Mouse (Mus musculus) liver, embryonic 12.5 days (tissue): ENCODE measurements around the gene Iqsec2. TPM values are rescaled to one million over a fixed set of nuclear protein-coding genes. Genes with fewer than 3 reads are reported as not detected.

Experiments
- ATAC-seq: fragments of 200-750 bp; cut with Nextera tagmentation; 2 replicates; pipeline ENCODE4 v1.8.0; 2017; ENCODE audit warnings: moderate number of reproducible peaks, mild to moderate bottlenecking, moderate library complexity
- H3K27ac ChIP-seq: fragments of 300-500 bp; sonication (generic); 2 replicates; pipeline ENCODE4 v1.5.1; 2016; ENCODE audit warnings: mild to moderate bottlenecking
- H3K27me3 ChIP-seq: fragments of 300-500 bp; sonication (generic); replicated peaks from 2 replicates; pipeline ENCODE4 v1.6.1; 2016; ENCODE audit warnings: mild to moderate bottlenecking, moderate library complexity
- H3K36me3 ChIP-seq: fragments of 300-500 bp; sonication (generic); 2 replicates; pipeline ENCODE4 v1.6.1; 2016; ENCODE audit warnings: mild to moderate bottlenecking, moderate library complexity
- H3K4me1 ChIP-seq: fragments of 300-500 bp; sonication (generic); 2 replicates; pipeline ENCODE4 v1.6.1; 2016
- H3K4me2 ChIP-seq: fragments of 300-500 bp; sonication (generic); 2 replicates; pipeline ENCODE4 v1.6.1; 2016; ENCODE audit warnings: mild to moderate bottlenecking, moderate library complexity
- H3K4me3 ChIP-seq: fragments of 300-500 bp; sonication (generic); 2 replicates; pipeline ENCODE4 v1.5.1; 2016; ENCODE audit warnings: mild to moderate bottlenecking, moderate library complexity
- H3K9ac ChIP-seq: fragments of 300-500 bp; sonication (generic); 2 replicates; pipeline ENCODE4 v1.6.1; 2016; ENCODE audit warnings: mild to moderate bottlenecking, moderate library complexity
- H3K9me3 ChIP-seq: fragments of 300-500 bp; sonication (generic); replicated peaks from 2 replicates; pipeline ENCODE4 v1.6.1; 2016; ENCODE audit warnings: mild to moderate bottlenecking, moderate library complexity
- WGBS: fragments of 180-500 bp; shearing (Covaris S2); methylation state at CpG from one replicate; pipeline ENCODE4 v1.1.7; 2016; ENCODE audit not compliant: insufficient replicate concordance; 5-methylcytosine and 5-hydroxymethylcytosine counted together
- polyA plus RNA-seq: library from polyadenylated mRNA; unstranded; fragments of >200 nt; fragmentation: Nextera tagmentation; extraction: Ambion mirVana; gene quantifications from 2 replicates; pipeline ENCODE4 v1.2.1, GENCODE M21; 2016

The Iqsec2 gene
- polyA plus RNA-seq, 1 experiment from 2014 or later: 0.75 TPM

DNA sequence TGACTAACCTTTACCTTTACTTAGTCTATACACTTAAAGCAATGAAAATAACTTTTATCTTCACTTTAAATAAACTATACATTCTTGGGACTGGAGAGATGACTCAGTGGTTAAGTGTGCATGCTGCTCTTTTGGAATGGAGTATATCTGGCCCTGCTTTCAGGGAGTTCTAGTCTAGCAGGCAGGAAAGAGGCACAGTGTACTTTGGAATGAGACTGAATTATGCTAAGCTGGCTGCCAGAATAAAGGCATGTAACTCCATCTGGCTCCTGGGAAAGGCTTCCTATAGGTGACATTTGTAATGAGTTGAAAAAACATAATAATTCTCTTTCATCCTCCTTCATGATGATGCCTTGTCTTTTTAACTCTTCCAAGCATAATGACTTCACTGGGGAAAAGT, 43.1 kb downstream of the Iqsec2 start:
- Histone ChIP-seq H3K27me3 (peaks cover 33% of the 10 kb centered on the region), H3K9me3 (no peaks in the 10 kb centered on the region), H3K4me3 (no peak overlapping the region), H3K27ac (no peak overlapping the region), H3K4me1 (no peaks in the 10 kb centered on the region), H3K9ac (no peak overlapping the region), H3K4me2 (no peak overlapping the region), H3K36me3 (no peaks in the 10 kb centered on the region)
- ATAC-seq: no peak

- Histone ChIP-seq H3K27ac (no peak overlapping the region), H3K4me1 (no peaks in the 10 kb centered on the region), H3K9ac (no peak overlapping the region), H3K4me3 (no peak overlapping the region), H3K36me3 (no peaks in the 10 kb centered on the region), H3K27me3 (peaks cover 48% of the 10 kb centered on the region), H3K9me3 (no peaks in the 10 kb centered on the region), H3K4me2 (no peak overlapping the region)
- WGBS: 47% methylated on average over 1 of the region's 1 CpGs
- ATAC-seq: no peak
Measured at GRCm38 (mm10) chrX:152191266-152191665, 47.2 kb downstream of the Iqsec2 start.

DNA sequence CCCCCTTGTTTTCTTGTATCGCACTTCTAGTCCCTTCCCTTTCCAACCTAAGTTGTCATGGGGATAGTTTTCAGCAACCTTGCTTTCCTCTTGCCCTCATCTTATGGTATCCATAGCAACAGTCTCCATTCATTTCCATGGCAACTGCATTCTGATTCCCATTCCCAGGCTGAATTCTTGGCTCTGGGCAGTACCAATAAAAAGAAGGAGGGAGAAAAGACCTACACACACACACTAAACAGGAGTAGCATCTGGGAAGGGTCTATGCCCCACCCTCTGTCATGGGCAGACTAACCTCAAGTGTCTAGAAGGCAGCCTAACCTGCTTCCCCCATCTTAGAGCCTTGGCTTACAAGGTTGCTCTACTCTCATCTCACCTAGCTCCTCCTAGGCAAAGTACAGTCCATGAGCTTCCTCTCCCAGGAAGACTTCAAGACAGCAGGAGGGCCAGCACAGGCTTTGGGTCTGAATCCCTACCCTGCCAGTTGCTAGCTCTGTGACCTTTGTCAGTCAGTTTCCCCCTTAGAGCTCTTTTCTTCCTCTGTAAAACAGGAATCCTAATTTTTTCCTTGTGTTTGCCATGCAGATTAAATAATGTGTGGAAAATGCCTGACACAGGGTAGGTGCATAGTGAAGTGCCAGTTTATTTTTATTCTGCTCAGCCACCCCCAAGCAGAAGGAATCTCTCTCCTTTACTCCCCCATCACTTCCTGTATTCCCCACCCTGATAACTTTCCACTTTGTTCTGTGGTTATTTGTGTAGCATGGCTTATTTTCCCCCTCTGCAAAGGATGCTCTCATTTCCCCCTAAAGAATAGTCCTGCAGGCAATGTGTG, 54.0 kb downstream of the Iqsec2 start:
- 67% methylated on average over 1 of the region's 1 CpGs for WGBS
- no peak overlapping the region for H3K4me2 ChIP-seq
- no peaks in the 10 kb centered on the region for H3K36me3 ChIP-seq
- ATAC-seq: no peak
- H3K4me1 ChIP-seq: no peaks in the 10 kb centered on the region
- no peak overlapping the region for H3K4me3 ChIP-seq
- no peak overlapping the region for H3K9ac ChIP-seq
- H3K27ac ChIP-seq: no peak overlapping the region
- H3K27me3 ChIP-seq: peaks cover 58% of the 10 kb centered on the region
- H3K9me3 ChIP-seq: no peaks in the 10 kb centered on the region

GRCm38 (mm10) chrX:152201737-152202421, 57.8 kb downstream of the Iqsec2 start:
- no peaks in the 10 kb centered on the region for H3K9me3 ChIP-seq
- H3K27ac ChIP-seq: no peak overlapping the region
- 42% methylated on average over 4 of the region's 4 CpGs for WGBS
- no peak overlapping the region for H3K4me2 ChIP-seq
- no peaks in the 10 kb centered on the region for H3K4me1 ChIP-seq
- no peaks in the 10 kb centered on the region for H3K36me3 ChIP-seq
- peaks cover 57% of the 10 kb centered on the region for H3K27me3 ChIP-seq
- ATAC-seq: no peak
- no peak overlapping the region for H3K9ac ChIP-seq
- H3K4me3 ChIP-seq: no peak overlapping the region

DNA sequence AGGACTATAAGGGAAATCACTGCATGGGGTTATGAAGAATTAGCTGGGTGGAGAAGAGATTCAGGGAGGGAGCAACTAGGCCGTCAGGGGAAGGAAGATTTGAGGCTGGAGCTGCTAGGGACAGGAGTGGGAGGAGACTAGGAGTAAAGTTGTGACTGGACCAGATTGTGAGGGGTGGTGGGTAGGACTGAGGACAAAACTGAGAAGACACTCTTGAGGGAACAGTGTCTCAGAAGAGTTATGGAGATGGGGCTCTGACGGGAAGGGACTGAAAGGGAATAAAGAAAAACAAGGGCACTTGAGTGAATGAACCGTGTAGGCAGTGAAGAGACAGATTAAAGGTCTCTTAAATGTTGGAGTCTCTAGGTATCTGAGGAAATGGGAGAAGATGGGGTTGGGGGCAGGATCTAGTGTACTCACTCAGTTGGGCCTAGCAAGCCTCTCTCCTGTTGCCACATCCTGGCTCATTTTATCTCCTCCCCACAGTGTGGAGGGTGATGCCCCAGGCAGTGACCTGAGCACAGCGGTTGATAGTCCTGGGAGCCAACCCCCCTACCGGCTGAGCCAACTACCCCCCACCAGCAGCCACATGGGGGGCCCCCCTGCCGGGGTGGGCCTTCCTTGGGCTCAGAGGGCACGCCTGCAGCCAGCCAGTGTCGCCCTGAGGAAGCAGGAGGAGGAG, 58.5 kb downstream of the Iqsec2 start:
- Histone ChIP-seq H3K9ac (no peak overlapping the region), H3K27me3 (peaks cover 57% of the 10 kb centered on the region), H3K36me3 (no peaks in the 10 kb centered on the region), H3K4me3 (no peak overlapping the region), H3K27ac (no peak overlapping the region), H3K9me3 (no peaks in the 10 kb centered on the region), H3K4me2 (no peak overlapping the region), H3K4me1 (no peaks in the 10 kb centered on the region)
- ATAC-seq: peak; percentile 18; the same call in 1 of the 2 replicates
- WGBS: 36% methylated on average over 8 of the region's 8 CpGs

DNA sequence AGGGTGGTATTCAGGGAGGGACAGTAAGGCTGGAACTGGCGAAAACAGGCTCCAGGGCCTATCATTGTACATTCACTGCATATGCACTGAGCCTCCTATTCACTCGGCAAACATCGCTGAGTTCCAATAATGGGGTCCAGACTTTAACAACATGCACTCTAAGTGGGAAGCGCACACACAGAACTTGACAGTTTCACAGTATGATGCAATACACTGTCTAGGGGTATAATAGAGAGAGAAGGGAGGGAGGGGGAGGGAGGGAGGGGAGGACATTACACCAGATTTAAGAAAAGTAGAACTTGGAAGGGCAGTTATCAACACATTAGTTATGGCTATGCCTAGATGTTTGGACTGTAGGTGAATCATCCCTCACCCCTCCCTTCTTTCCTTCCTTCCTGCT, 59.2 kb downstream of the Iqsec2 start:
- Histone ChIP-seq H3K27me3 (peaks cover 50% of the 10 kb centered on the region), H3K36me3 (no peaks in the 10 kb centered on the region), H3K4me1 (no peaks in the 10 kb centered on the region), H3K9me3 (no peaks in the 10 kb centered on the region), H3K4me3 (no peak overlapping the region), H3K4me2 (no peak overlapping the region), H3K27ac (no peak overlapping the region), H3K9ac (no peak overlapping the region)
- WGBS: 67% methylated on average over 4 of the region's 4 CpGs
- no peak for ATAC-seq

GRCm38 (mm10) chrX:152205486-152205885, 61.4 kb downstream of the Iqsec2 start:
- Histone ChIP-seq H3K4me3 (no peak overlapping the region), H3K27me3 (peaks cover 55% of the 10 kb centered on the region), H3K9me3 (no peaks in the 10 kb centered on the region), H3K4me1 (no peaks in the 10 kb centered on the region), H3K36me3 (no peaks in the 10 kb centered on the region), H3K27ac (no peak overlapping the region), H3K4me2 (no peak overlapping the region), H3K9ac (no peak overlapping the region)
- 83% methylated on average over 1 of the region's 1 CpGs for WGBS
- no peak for ATAC-seq

GRCm38 (mm10) chrX:152214703-152215102, 70.6 kb downstream of the Iqsec2 start:
- Histone ChIP-seq H3K27me3 (peaks cover 70% of the 10 kb centered on the region), H3K9me3 (no peaks in the 10 kb centered on the region)

GRCm38 (mm10) chrX:152218529-152218928, 74.5 kb downstream of the Iqsec2 start:
- no peak overlapping the region for H3K4me2 ChIP-seq
- H3K36me3 ChIP-seq: no peaks in the 10 kb centered on the region
- ATAC-seq: no peak
- H3K9me3 ChIP-seq: no peaks in the 10 kb centered on the region
- peaks cover 78% of the 10 kb centered on the region for H3K27me3 ChIP-seq
- no peak overlapping the region for H3K4me3 ChIP-seq
- 83% methylated on average over 2 of the region's 2 CpGs for WGBS
- H3K27ac ChIP-seq: no peak overlapping the region
- no peaks in the 10 kb centered on the region for H3K4me1 ChIP-seq
- H3K9ac ChIP-seq: no peak overlapping the region

More at GRCm38 (mm10) chrX:152214703-152215102, 70.6 kb downstream of the Iqsec2 start:
- 43% methylated on average over 1 of the region's 1 CpGs for WGBS
- no peak for ATAC-seq
- Histone ChIP-seq H3K4me3 (no peak overlapping the region), H3K36me3 (no peaks in the 10 kb centered on the region), H3K9ac (no peak overlapping the region), H3K27ac (no peak overlapping the region), H3K4me1 (no peaks in the 10 kb centered on the region), H3K4me2 (no peak overlapping the region)

DNA sequence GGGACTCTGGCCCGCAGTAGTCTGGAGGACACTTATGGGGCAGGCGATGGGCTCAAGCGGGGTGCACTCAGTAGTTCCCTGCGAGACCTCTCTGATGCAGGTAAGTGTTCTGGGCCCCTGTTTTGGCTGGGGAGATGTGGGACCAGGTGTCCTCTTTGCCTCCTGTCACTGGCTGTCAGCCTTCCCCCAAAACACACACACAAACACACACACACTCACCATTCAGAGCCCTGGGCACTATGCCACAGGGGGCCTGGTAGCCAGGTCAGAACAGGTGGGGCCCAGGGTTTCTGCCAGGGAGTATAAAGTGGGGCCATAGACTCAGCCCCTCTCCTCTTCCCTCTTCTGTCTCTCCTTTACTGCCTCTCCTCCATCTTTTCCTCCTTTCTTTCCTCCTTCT, 77.7 kb downstream of the Iqsec2 start:
- ATAC-seq: no peak
- peaks cover 69% of the 10 kb centered on the region for H3K27me3 ChIP-seq
- H3K9ac ChIP-seq: no peak overlapping the region
- no peak overlapping the region for H3K4me3 ChIP-seq
- WGBS: 73% methylated on average over 4 of the region's 4 CpGs
- no peaks in the 10 kb centered on the region for H3K36me3 ChIP-seq
- H3K4me1 ChIP-seq: peaks cover 4% of the 10 kb centered on the region; the same call in 1 of the 2 replicates
- H3K27ac ChIP-seq: no peak overlapping the region
- no peaks in the 10 kb centered on the region for H3K9me3 ChIP-seq
- no peak overlapping the region for H3K4me2 ChIP-seq

- H3K9me3 ChIP-seq: no peaks in the 10 kb centered on the region
- WGBS: 59% methylated on average over 9 of the region's 9 CpGs
- peaks cover 68% of the 10 kb centered on the region for H3K27me3 ChIP-seq
- no peak overlapping the region for H3K9ac ChIP-seq
- ATAC-seq: no peak
- H3K27ac ChIP-seq: no peak overlapping the region
- no peak overlapping the region for H3K4me2 ChIP-seq
- no peak overlapping the region for H3K4me3 ChIP-seq
- no peaks in the 10 kb centered on the region for H3K36me3 ChIP-seq
- H3K4me1 ChIP-seq: peaks cover 4% of the 10 kb centered on the region; the same call in 1 of the 2 replicates
Measured at GRCm38 (mm10) chrX:152222226-152222625, 78.2 kb downstream of the Iqsec2 start.

- Histone ChIP-seq H3K9me3 (no peaks in the 10 kb centered on the region), H3K4me3 (no peak overlapping the region), H3K27ac (no peak overlapping the region), H3K27me3 (peaks cover 60% of the 10 kb centered on the region), H3K36me3 (no peaks in the 10 kb centered on the region), H3K4me2 (no peak overlapping the region), H3K4me1 (peaks cover 4% of the 10 kb centered on the region; the same call in 1 of the 2 replicates), H3K9ac (no peak overlapping the region)
- ATAC-seq: no peak
- 88% methylated on average over 6 of the region's 6 CpGs for WGBS
Measured at GRCm38 (mm10) chrX:152223313-152223712, 79.2 kb downstream of the Iqsec2 start.
